Mouse (Mus musculus) kidney, postnatal 0 days (tissue): Measurements from ENCODE around the gene Cog3. TPM values are rescaled to one million over a fixed set of nuclear protein-coding genes. Genes with fewer than 3 reads are reported as not detected.

ENCODE experiments used
- ATAC-seq: fragments of 200-750 bp; cut with Nextera tagmentation; replicated peaks from 2 replicates; pipeline ENCODE4 v1.8.0; 2017; ENCODE audit warnings: low read depth, moderate number of reproducible peaks, moderate TSS enrichment, moderate library complexity; ENCODE audit not compliant: low FRiP score
- DNase-seq: peaks from one replicate; pipeline ENCODE4 v3.0.0-alpha.2; 2016; ENCODE audit warnings: low spot score
- H3K27ac ChIP-seq: fragments of 300-500 bp; sonication (generic); 2 replicates; pipeline ENCODE4 v1.5.1; 2014; ENCODE audit warnings: mild to moderate bottlenecking
- H3K27me3 ChIP-seq: fragments of 300-500 bp; sonication (generic); 2 replicates; pipeline ENCODE4 v1.6.1; 2014; ENCODE audit warnings: low read length, mixed read lengths; ENCODE audit not compliant: insufficient read depth
- H3K36me3 ChIP-seq: fragments of 300-500 bp; sonication (generic); 2 replicates; pipeline ENCODE4 v1.6.1; 2014; ENCODE audit warnings: low read length, mixed read lengths; ENCODE audit not compliant: insufficient read depth
- H3K4me1 ChIP-seq: fragments of 300-500 bp; sonication (generic); replicated peaks from 2 replicates; pipeline ENCODE4 v1.6.1; 2014; ENCODE audit warnings: antibody characterized with exemption, low read length, mixed read lengths; ENCODE audit not compliant: insufficient read depth
- H3K4me2 ChIP-seq: fragments of 300-500 bp; sonication (generic); 2 replicates; pipeline ENCODE4 v1.6.1; 2014; ENCODE audit warnings: mild to moderate bottlenecking, low read length, moderate library complexity, mixed read lengths
- H3K4me3 ChIP-seq: fragments of 300-500 bp; sonication (generic); replicated peaks from 2 replicates; pipeline ENCODE4 v1.5.1; 2014; ENCODE audit warnings: low read depth, low read length
- H3K9ac ChIP-seq: fragments of 300-500 bp; sonication (generic); 2 replicates; pipeline ENCODE4 v1.6.1; 2014; ENCODE audit warnings: low read depth, low read length
- H3K9me3 ChIP-seq: fragments of 300-500 bp; sonication (generic); replicated peaks from 2 replicates; pipeline ENCODE4 v1.6.1; 2016; ENCODE audit warnings: low read length, inconsistent platforms, mixed read lengths
- CTCF ChIP-seq: IDR thresholded peaks from 2 replicates; pipeline ENCODE4 v1.5.1; 2016; ENCODE audit warnings: antibody characterized with exemption, low read depth, mild to moderate bottlenecking, moderate library complexity
- WGBS: fragments of 180-500 bp; shearing (Covaris S2); extraction: QIAGEN DNeasy Blood & Tissue Kit; methylation state at CpG from one replicate; pipeline ENCODE4 v1.1.7; 2014; 5-methylcytosine and 5-hydroxymethylcytosine counted together
- polyA plus RNA-seq: library from polyadenylated mRNA; unstranded; fragments of >200 nt; fragmentation: Nextera tagmentation; extraction: Ambion mirVana; gene quantifications from 2 replicates; pipeline ENCODE4 v1.2.1, GENCODE M21; 2015

Gene Cog3
- 16.3 and 16.6 TPM in 2 replicates for polyA plus RNA-seq

DNA sequence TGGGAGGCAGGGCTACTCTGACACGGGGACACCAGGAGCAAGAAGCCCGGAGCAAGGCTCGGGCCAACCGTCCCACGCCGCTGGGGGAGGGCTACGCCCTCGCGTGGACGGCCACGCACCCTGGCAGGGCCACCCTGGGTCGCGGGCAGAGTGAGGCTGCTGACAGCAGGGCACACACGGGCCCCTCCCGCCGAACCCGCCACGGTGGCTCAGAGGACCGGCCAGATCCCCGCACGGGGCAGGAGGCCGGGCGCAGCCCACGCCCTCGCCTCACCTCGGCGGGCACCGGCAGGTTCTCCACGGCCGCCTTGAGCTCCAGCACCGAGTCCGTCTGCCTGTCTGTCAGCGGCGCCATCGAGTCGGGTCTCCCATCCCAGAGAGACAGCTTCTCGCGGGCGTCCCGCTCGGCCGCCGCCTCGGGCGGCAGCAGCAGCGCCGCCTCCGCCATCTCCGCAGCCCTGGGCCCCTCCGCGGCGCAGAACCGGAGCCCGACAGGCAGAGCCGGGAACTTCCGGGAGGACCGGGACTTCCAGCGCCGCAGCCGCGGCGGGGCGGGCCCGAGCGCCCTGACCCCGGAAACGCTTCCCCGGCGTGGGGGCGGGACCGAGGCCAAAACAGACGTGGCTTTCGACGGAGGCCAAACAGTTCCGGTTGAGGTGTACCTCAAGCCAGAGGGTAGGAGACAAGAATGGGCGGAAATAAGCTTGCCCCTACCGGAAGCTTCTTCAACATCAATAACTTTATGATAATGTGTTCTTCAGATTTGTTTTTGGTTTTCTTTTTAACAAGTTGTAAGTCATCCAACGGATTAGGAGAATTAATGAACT lies at the start of gene Cog3:
Cog3 (minus strand) TSS at position 527 of the 827 bp plus-strand sequence.
- no peaks in the 10 kb centered on the region for H3K36me3 ChIP-seq
- peak within 1 kb of the TSS; percentile 96 for H3K4me3 ChIP-seq

DNA sequence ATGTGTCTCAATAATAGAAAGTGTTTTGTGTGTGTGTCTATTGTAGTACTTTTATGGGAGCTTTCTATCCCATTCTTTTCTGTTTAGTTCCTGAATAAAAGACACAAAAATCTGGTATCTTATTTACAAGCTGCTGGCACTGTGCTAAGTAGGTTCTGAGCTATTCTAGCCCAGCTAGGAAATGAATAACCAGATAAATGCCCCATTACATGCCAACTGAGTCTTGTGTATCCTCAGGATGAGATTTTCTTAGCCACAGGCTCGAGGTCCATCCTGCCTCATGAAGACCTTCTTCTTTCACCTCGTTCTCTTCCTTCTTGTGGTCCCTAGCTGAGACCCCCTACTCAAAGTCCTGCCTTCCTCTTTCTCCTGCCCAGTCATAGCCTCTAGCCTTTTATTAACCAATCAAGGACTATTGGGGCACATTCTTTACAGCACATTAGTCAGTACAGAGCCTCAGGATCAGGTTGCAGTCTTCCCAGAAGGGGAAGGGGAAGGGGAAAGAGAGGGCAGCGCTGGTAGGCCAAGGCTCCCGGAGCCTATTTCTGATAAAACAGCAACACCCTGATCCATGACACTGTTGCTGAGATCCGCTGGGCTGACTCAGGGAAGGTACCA lies 43.6 kb upstream of the Cog3 start:
- Histone ChIP-seq H3K36me3 (no peaks in the 10 kb centered on the region), H3K27me3 (no peaks in the 10 kb centered on the region), H3K4me2 (no peak overlapping the region), H3K9ac (no peak overlapping the region), H3K27ac (peak overlapping the region; percentile 64; the same call in 1 of the 2 replicates), H3K9me3 (no peaks in the 10 kb centered on the region), H3K4me1 (no peaks in the 10 kb centered on the region; the same call in 1 of the 2 replicates), H3K4me3 (no peak overlapping the region)
- no peak for TF ChIP-seq CTCF
- peak; percentile 55 for DNase-seq
- WGBS, result 21% methylated on average over 5 of the region's 5 CpGs
- peak; percentile 65 for ATAC-seq

More for the DNA sequence above, at the start of gene Cog3:
- WGBS, result under 1% methylated on average over 77 of the region's 78 CpGs
- Histone ChIP-seq H3K4me2 (peak within 1 kb of the TSS; percentile 90), H3K27me3 (no peaks in the 10 kb centered on the region), H3K27ac (peak within 1 kb of the TSS; percentile 94), H3K9me3 (no peaks in the 10 kb centered on the region), H3K9ac (peak within 1 kb of the TSS; percentile 84), H3K4me1 (peaks cover 18% of the 10 kb centered on the region)
- peak; percentile 95 for ATAC-seq
- DNase-seq, result peak; percentile 98
- TF ChIP-seq CTCF, result peak; percentile 47

- WGBS, result 78% methylated on average over 4 of the region's 4 CpGs
- ATAC-seq, result no peak
These were observed 41.6 kb upstream of the Cog3 start for GRCm38 (mm10) chr14:75795918-75796317.

GRCm38 (mm10) chr14:75794726-75795125 lies 40.4 kb upstream of the Cog3 start:
- ATAC-seq, result no peak
- Histone ChIP-seq H3K4me3 (no peak overlapping the region), H3K4me1 (no peaks in the 10 kb centered on the region; the same call in 1 of the 2 replicates), H3K4me2 (no peak overlapping the region), H3K27ac (peak overlapping the region; percentile 57), H3K27me3 (no peaks in the 10 kb centered on the region), H3K36me3 (no peaks in the 10 kb centered on the region), H3K9ac (no peak overlapping the region), H3K9me3 (no peaks in the 10 kb centered on the region)
- TF ChIP-seq CTCF, result no peak
- WGBS, result 72% methylated on average over 5 of the region's 5 CpGs
- DNase-seq, result no peak

More at GRCm38 (mm10) chr14:75795918-75796317, 41.6 kb upstream of the Cog3 start:
- no peak overlapping the region for H3K4me2 ChIP-seq
- H3K4me3 ChIP-seq, result no peak overlapping the region
- no peak for TF ChIP-seq CTCF
- no peaks in the 10 kb centered on the region for H3K9me3 ChIP-seq
- no peaks in the 10 kb centered on the region; the same call in 1 of the 2 replicates for H3K4me1 ChIP-seq
- H3K27me3 ChIP-seq, result no peaks in the 10 kb centered on the region
- H3K9ac ChIP-seq, result no peak overlapping the region
- H3K27ac ChIP-seq, result no peak overlapping the region
- DNase-seq, result no peak
- no peaks in the 10 kb centered on the region for H3K36me3 ChIP-seq

- Histone ChIP-seq H3K4me2 (no peak overlapping the region), H3K36me3 (no peaks in the 10 kb centered on the region), H3K4me1 (no peaks in the 10 kb centered on the region; the same call in 1 of the 2 replicates), H3K27me3 (no peaks in the 10 kb centered on the region), H3K9me3 (no peaks in the 10 kb centered on the region), H3K9ac (no peak overlapping the region), H3K27ac (peak overlapping the region; percentile 57; the same call in 1 of the 2 replicates), H3K4me3 (no peak overlapping the region)
- TF ChIP-seq CTCF, result no peak
- 66% methylated on average over 6 of the region's 6 CpGs for WGBS
- ATAC-seq (peak; percentile 84), DNase-seq (no peak)
These were observed 40.0 kb upstream of the Cog3 start for GRCm38 (mm10) chr14:75794324-75794723.

DNA sequence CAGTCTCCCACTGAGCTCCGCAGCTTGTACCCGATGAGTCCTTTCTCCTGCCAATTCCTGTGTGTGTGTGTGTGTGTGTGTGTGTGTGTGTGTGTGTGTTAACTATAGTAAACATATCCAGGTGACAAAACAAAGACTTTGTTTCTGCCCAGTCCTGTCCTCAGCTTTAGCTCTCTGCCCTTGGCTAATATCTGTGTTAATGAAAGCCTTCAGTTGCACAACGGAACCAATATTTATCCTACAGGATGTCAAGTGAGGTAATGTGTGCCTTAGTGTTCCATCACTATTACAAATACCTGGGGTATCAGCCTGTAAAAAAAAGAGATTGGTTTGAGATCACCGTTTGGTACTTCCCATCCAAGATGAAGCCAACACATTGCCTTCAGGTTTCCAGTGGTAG lies 38.8 kb upstream of the Cog3 start:
- Histone ChIP-seq H3K27me3 (no peaks in the 10 kb centered on the region), H3K27ac (no peak overlapping the region), H3K4me1 (no peaks in the 10 kb centered on the region; the same call in 1 of the 2 replicates), H3K9ac (no peak overlapping the region), H3K9me3 (no peaks in the 10 kb centered on the region), H3K4me3 (no peak overlapping the region), H3K4me2 (no peak overlapping the region), H3K36me3 (no peaks in the 10 kb centered on the region)
- WGBS, result 90% methylated on average over 4 of the region's 4 CpGs
- DNase-seq, result no peak
- no peak for TF ChIP-seq CTCF
- ATAC-seq, result no peak
